Mouse (Mus musculus): ENCODE results near the gene Necab2.

Necab2 gene

GRCm38 (mm10) chr8:119446211-119446989 is at the start of gene Necab2:
TSS of gene Necab2 (plus strand) at chr8:119446719.
- DNase-seq (ENCODE audit: low read depth, low spot score) = peak; percentile 90

- no peak for DNase-seq (ENCODE audit: low read depth, low spot score)
Observed at GRCm38 (mm10) chr8:119398558-119398957, 48.0 kb upstream of the Necab2 start.

- DNase-seq (ENCODE audit: low read depth, low spot score) = no peak
Observed at GRCm38 (mm10) chr8:119399255-119399654, 47.3 kb upstream of the Necab2 start.

- no peak for DNase-seq (ENCODE audit: low read depth, low spot score)
Observed at GRCm38 (mm10) chr8:119400122-119400671, 46.3 kb upstream of the Necab2 start.

GRCm38 (mm10) chr8:119400904-119401303 is 45.6 kb upstream of the Necab2 start:
- no peak for DNase-seq (ENCODE audit: low read depth, low spot score)

- no peak for DNase-seq (ENCODE audit: low read depth, low spot score)
Observed at GRCm38 (mm10) chr8:119403912-119404311, 42.6 kb upstream of the Necab2 start.

GRCm38 (mm10) chr8:119404648-119405047 is 41.9 kb upstream of the Necab2 start:
- DNase-seq (ENCODE audit: low read depth, low spot score) = no peak

- peak; percentile 54 for DNase-seq (ENCODE audit: low read depth, low spot score)
Observed at GRCm38 (mm10) chr8:119408311-119408710, 38.2 kb upstream of the Necab2 start.

GRCm38 (mm10) chr8:119412037-119412734 is 34.3 kb upstream of the Necab2 start:
- peak; percentile 34 for DNase-seq (ENCODE audit: low read depth, low spot score)

- peak; percentile 81 for DNase-seq (ENCODE audit: low read depth, low spot score)
Observed at GRCm38 (mm10) chr8:119412735-119413498, 33.6 kb upstream of the Necab2 start.

- DNase-seq (ENCODE audit: low read depth, low spot score) = no peak
Observed at GRCm38 (mm10) chr8:119413605-119414004, 32.9 kb upstream of the Necab2 start.

- DNase-seq (ENCODE audit: low read depth, low spot score) = no peak
Observed at GRCm38 (mm10) chr8:119420318-119420717, 26.2 kb upstream of the Necab2 start.

- DNase-seq (ENCODE audit: low read depth, low spot score) = no peak
Observed at GRCm38 (mm10) chr8:119421603-119422122, 24.9 kb upstream of the Necab2 start.

- DNase-seq (ENCODE audit: low read depth, low spot score) = no peak
Observed at GRCm38 (mm10) chr8:119422123-119422711, 24.3 kb upstream of the Necab2 start.

GRCm38 (mm10) chr8:119423631-119424141 is 22.8 kb upstream of the Necab2 start:
- DNase-seq (ENCODE audit: low read depth, low spot score) = no peak

GRCm38 (mm10) chr8:119424199-119424733 is 22.3 kb upstream of the Necab2 start:
- DNase-seq (ENCODE audit: low read depth, low spot score) = no peak

GRCm38 (mm10) chr8:119424740-119425139 is 21.8 kb upstream of the Necab2 start:
- DNase-seq (ENCODE audit: low read depth, low spot score) = no peak

GRCm38 (mm10) chr8:119425533-119425932 is 21.0 kb upstream of the Necab2 start:
- DNase-seq (ENCODE audit: low read depth, low spot score) = no peak

- no peak for DNase-seq (ENCODE audit: low read depth, low spot score)
Observed at GRCm38 (mm10) chr8:119426069-119426735, 20.3 kb upstream of the Necab2 start.
